Mouse (Mus musculus) cerebellum, adult 2 months (tissue): ENCODE measurements around the gene Rrm1. TPM values are rescaled to one million over a fixed set of nuclear protein-coding genes. Genes with fewer than 3 reads are reported as not detected.
"Not testable (repeated sequence)": the region's sequence is repeated elsewhere in the genome, so short reads cannot be mapped to it uniquely, and the experiment has no call there.

Source experiments
- DNase-seq, 2 experiments: peaks; one replicate each; pipeline ENCODE4 v3.0.0; 2021
- H3K27ac ChIP-seq: fragments of 200-500 bp; 2 replicates; pipeline ENCODE4 v1.5.1; 2012; ENCODE audit warnings: low read length, control low read depth, inconsistent platforms; ENCODE audit not compliant: insufficient read depth
- H3K27me3 ChIP-seq: fragments of 200-500 bp; 2 replicates; pipeline ENCODE4 v1.6.1; 2012; ENCODE audit warnings: inconsistent platforms, mild to moderate bottlenecking, low read length, moderate library complexity; ENCODE audit not compliant: control insufficient read depth, insufficient read depth
- H3K4me1 ChIP-seq: fragments of 200-500 bp; 2 replicates; pipeline ENCODE4 v1.6.1; 2011; ENCODE audit warnings: low read length; ENCODE audit not compliant: control insufficient read depth, insufficient read depth
- H3K4me3 ChIP-seq: fragments of 200-500 bp; replicated peaks from 2 replicates; pipeline ENCODE3; 2011; ENCODE audit warnings: mild to moderate bottlenecking, low read depth, low read length, control low read depth; ENCODE audit not compliant: insufficient read depth
- CTCF ChIP-seq: fragments of 200-500 bp; IDR thresholded peaks from 2 replicates; pipeline ENCODE4 v1.5.1; 2011; ENCODE audit warnings: low read depth, mild to moderate bottlenecking, control low read depth, low read length, moderate library complexity, borderline replicate concordance; ENCODE audit not compliant: insufficient read depth
- POLR2A ChIP-seq: fragments of 200-500 bp; IDR thresholded peaks from 2 replicates; pipeline ENCODE4 v1.6.1; 2011; ENCODE audit warnings: low read length, control low read depth, borderline replicate concordance; ENCODE audit not compliant: insufficient read depth
- WGBS: fragments of 180-500 bp; shearing (Covaris S2); methylation state at CpG from one replicate; pipeline ENCODE4 v1.1.7; 2018; 5-methylcytosine and 5-hydroxymethylcytosine counted together
- polyA plus RNA-seq: library from polyadenylated mRNA; depleted of rRNA; stranded (reverse); fragments of >200 nt; gene quantifications from 2 replicates; pipeline ENCODE4 v1.2.3, GENCODE M21; 2012; rRNA removed

Gene Rrm1
- 17.0 and 20.0 TPM in 2 replicates for polyA plus RNA-seq

GRCm38 (mm10) chr7:102441657-102442391, at the start of gene Rrm1:
Gene Rrm1, plus strand, starts transcription at chr7:102441695.
- H3K27me3 ChIP-seq = no peaks in the 10 kb centered on the region
- WGBS = under 1% methylated on average over 54 of the region's 56 CpGs
- TF ChIP-seq CTCF (no peak), POLR2A (peak; percentile 61; the same call in 1 of the 2 replicates)
- peak; percentile 96 to 97 for DNase-seq
- H3K4me1 ChIP-seq = no peaks in the 10 kb centered on the region
- H3K27ac ChIP-seq = no peak within 1 kb of the TSS
- H3K4me3 ChIP-seq = peak within 1 kb of the TSS; percentile 85

- DNase-seq = no peak
- Histone ChIP-seq H3K27me3 (no peaks in the 10 kb centered on the region), H3K27ac (no peak overlapping the region), H3K4me3 (no peak overlapping the region), H3K4me1 (peaks cover 8% of the 10 kb centered on the region)
- TF ChIP-seq CTCF (no peak), POLR2A (no peak)
- WGBS = 97% methylated on average over 2 of the region's 2 CpGs
These were observed 47.6 kb upstream of the Rrm1 start for GRCm38 (mm10) chr7:102393898-102394297.

GRCm38 (mm10) chr7:102395894-102396293, 45.6 kb upstream of the Rrm1 start:
- no peak for TF ChIP-seq POLR2A
- TF ChIP-seq CTCF = no peak
- no peak overlapping the region for H3K4me3 ChIP-seq
- peak in 1 of 2 experiments; percentile 14 for DNase-seq
- no peaks in the 10 kb centered on the region for H3K27me3 ChIP-seq
- no peak overlapping the region for H3K27ac ChIP-seq
- peaks cover 8% of the 10 kb centered on the region for H3K4me1 ChIP-seq
- 42% methylated on average over 7 of the region's 7 CpGs for WGBS

GRCm38 (mm10) chr7:102396331-102396730, 45.2 kb upstream of the Rrm1 start:
- over 99% methylated on average over 3 of the region's 3 CpGs for whole genome bisulfite sequencing
- no peak for TF ChIP-seq CTCF
- no peak for TF ChIP-seq POLR2A
- DNase-seq = no peak

GRCm38 (mm10) chr7:102399180-102399731, 42.2 kb upstream of the Rrm1 start:
- peak in 1 of 2 experiments; percentile 11 for DNase-seq
- Histone ChIP-seq H3K4me1 (no peaks in the 10 kb centered on the region), H3K27me3 (no peaks in the 10 kb centered on the region), H3K27ac (no peak overlapping the region), H3K4me3 (no peak overlapping the region)
- 41% methylated on average over 3 of the region's 3 CpGs for WGBS
- TF ChIP-seq POLR2A (no peak), CTCF (no peak)

More at GRCm38 (mm10) chr7:102396331-102396730, 45.2 kb upstream of the Rrm1 start:
- peaks cover 8% of the 10 kb centered on the region for H3K4me1 ChIP-seq
- no peak overlapping the region for H3K4me3 ChIP-seq
- no peaks in the 10 kb centered on the region for H3K27me3 ChIP-seq
- no peak overlapping the region for H3K27ac ChIP-seq

GRCm38 (mm10) chr7:102404118-102404517, 37.4 kb upstream of the Rrm1 start:
- no peak for TF ChIP-seq CTCF
- no peak for TF ChIP-seq POLR2A
- no peak overlapping the region for H3K4me3 ChIP-seq
- no peak for DNase-seq
- no peak overlapping the region for H3K27ac ChIP-seq
- no peaks in the 10 kb centered on the region for H3K27me3 ChIP-seq
- 97% methylated on average over 2 of the region's 2 CpGs for WGBS
- H3K4me1 ChIP-seq = no peaks in the 10 kb centered on the region

- Histone ChIP-seq H3K27ac (no peak overlapping the region), H3K4me1 (no peaks in the 10 kb centered on the region), H3K4me3 (no peak overlapping the region), H3K27me3 (no peaks in the 10 kb centered on the region)
- no peak for DNase-seq
- TF ChIP-seq CTCF = no peak
- TF ChIP-seq POLR2A = no peak
These were observed 34.1 kb upstream of the Rrm1 start for GRCm38 (mm10) chr7:102407440-102407839.

- H3K4me3 ChIP-seq, H3K27ac ChIP-seq, H3K4me1 ChIP-seq, DNase-seq, H3K27me3 ChIP-seq: not testable (repeated sequence)
- 91% methylated on average over 9 of the region's 9 CpGs for WGBS
These were observed 26.2 kb upstream of the Rrm1 start for GRCm38 (mm10) chr7:102415272-102415671.
